Mouse (Mus musculus): ENCODE data around the gene Slc41a1. TPM values are rescaled to one million over a fixed set of nuclear protein-coding genes. Genes with fewer than 3 reads are reported as not detected.

Gene Slc41a1
- total RNA-seq (2023) = 10 to 100 TPM; 30.3 to 34.7 TPM

DNA sequence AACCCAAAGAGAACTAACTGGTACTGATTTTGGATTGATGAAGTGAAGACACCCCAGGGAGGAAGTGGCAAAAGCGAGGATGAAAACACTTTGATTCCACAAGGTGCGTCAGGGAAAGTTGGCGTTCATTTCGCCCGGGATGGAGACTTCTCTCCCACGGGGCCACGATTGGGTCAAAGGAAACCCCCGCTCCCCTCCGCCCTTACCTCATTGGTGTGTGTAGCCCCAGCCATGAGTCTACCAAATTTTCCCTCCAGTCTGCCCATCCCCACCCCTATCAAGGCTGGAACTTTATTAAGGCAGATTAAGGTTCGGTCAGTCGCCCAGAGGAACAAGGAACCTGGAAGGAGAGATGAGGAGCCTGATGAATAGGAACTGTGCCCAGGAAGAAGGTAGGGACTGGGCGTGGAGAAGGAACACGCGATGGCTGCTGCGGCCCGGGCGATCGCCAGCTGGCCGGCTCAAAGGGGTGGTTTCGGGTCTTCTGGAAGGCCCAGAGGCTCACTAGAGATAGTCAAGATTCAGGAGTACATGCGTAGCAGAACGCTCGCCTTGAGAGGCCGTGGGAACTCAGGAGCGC is at the start of gene Slc41a1:
Gene Slc41a1 (plus strand): TSS at position 287 of the 580 bp plus-strand sequence.

DNA sequence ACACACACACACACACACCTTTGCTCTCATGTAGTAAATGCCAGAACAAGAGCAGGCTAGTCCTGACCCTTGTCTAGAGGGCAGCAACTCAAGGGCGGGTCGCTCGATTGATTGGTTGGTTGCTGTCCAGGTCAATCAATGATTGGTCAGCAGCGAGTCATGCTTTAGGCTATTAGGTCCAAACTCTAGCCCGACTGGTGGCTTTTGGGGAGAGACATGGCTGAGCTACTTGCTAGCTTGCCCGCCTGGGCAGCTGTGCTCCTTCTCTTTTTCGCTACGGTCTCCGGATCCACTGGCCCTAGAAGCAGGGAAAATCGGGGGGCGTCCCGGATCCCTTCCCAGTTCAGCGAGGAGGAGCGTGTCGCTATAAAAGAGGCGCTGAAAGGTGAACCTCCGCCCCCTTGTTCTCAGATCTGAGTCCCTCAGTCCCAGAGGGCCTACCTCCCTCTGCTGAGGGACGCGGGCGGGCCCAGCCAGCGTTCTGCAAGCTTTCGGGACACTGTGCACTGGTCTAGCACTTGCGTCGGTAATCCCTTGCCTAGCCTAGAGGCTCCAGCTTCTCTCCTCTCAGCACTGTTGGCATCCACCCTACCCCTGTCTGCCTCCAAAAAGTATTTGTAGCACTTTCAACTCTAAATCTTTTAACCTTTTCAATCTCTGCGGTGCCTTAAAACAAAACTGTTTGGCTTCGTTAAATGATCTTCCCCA is 29.9 kb upstream of the Slc41a1 start, which contains the start of gene Pm20d1:
Gene Pm20d1 (plus strand): TSS at position 180 of the 708 bp plus-strand sequence.

DNA sequence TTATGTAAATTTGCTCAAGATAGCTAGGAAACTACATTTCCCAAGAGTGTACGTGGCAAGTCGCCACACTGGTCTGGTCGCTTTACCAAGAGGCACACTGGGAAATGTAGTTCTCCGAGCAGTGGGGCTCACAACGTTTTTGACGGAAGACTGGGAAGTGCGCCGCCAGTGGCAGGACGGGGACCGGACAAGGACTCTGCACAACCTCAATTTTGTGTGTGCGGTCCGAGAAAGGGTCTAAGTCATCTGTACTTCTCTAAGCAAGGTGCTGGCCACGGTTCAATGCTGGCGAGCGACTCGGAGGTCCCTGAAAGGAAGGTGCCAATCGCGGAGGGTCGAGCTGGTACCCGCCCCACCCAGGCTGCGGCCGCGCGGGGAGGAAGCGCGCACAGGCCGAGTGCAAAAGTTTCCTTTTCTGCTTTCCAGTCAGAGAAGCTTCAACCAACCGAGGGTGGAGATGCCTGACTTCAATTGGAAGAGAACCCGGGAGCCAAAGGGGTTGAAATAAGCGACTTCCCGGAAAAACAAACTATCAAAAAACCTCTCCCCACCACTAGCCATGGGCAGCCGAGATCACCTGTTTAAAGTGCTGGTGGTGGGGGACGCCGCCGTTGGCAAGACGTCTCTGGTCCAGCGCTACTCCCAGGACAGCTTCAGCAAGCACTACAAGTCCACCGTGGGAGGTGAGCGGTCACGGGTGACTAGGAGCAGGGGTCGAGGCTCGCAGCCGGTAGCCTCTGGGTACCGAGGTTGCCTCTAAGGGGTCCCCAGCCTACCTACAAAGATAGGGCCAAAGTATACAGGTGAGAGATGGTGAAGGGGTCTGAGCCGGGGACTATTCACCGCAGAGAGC is 40.0 kb downstream of the Slc41a1 start, which contains the start of gene Rab29:
Gene Rab29 (plus strand): TSS at position 132 of the 853 bp plus-strand sequence.

Other genes with a start within 250 kb of the Slc41a1 start
- not detected for gene Avpr1b, start 228.3 kb upstream of the Slc41a1 start, total RNA-seq (2023)
- 100 to 1,000 TPM; 147 to 168 TPM for gene Ctse, start 189.2 kb upstream of the Slc41a1 start, total RNA-seq (2023)
- 1 to 10 TPM; 1.5 to 1.7 TPM for gene Rab7b, start 138.8 kb upstream of the Slc41a1 start, total RNA-seq (2023)
- not detected for gene Slc26a9, start 83.5 kb upstream of the Slc41a1 start, total RNA-seq (2023)
- not detected for gene Pm20d1, start 30.1 kb upstream of the Slc41a1 start, total RNA-seq (2023)
- 10 to 100 TPM; 14.0 to 20.3 TPM for gene Rab29, start 39.7 kb downstream of the Slc41a1 start, total RNA-seq (2023)
- 10 to 100 TPM; 78.5 to 79.8 TPM for gene Nucks1, start 83.0 kb downstream of the Slc41a1 start, total RNA-seq (2023)
- gene Slc45a3, start 135.5 kb downstream of the Slc41a1 start, total RNA-seq (2023) = 1 to 10 TPM; 2.1 to 3.5 TPM
- gene Elk4, start 180.1 kb downstream of the Slc41a1 start, total RNA-seq (2023) = 100 to 1,000 TPM; 305 to 328 TPM
- gene Mfsd4a, start 240.6 kb downstream of the Slc41a1 start, total RNA-seq (2023) = not detected